Mouse (Mus musculus): Measurements from ENCODE around the gene Vmn2r92.
"Not testable (repeated sequence)": the region's sequence is repeated elsewhere in the genome, so short reads cannot be mapped to it uniquely, and the experiment has no call there.

DNA sequence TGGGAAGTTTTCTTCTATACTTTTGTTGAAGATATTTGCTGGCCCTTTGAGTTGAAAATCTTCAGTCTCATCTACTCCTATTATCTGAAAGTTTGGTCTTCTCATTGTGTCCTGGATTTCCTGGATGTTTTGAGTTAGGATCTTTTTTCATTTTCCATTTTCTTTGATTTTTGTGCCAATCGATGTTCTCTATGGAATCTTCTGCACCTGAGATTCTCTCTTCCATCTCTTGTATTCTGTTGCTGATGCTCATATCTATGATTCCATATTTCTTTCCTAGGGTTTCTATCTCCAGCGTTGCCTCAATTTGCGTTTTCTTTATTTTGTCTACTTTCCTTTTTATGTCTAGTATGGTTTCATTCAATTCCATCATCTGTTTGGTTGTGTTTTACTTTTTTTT lies 49.4 kb upstream of the Vmn2r92 start:
- not testable (repeated sequence) for TF ChIP-seq CTCF (IDR thresholded peaks at IDR 0.05; ENCODE audit: insufficient read depth, low read length); POLR2A (IDR thresholded peaks at IDR 0.05; ENCODE audit: borderline replicate concordance, extremely low read depth, low read depth, low read length)
